Mouse (Mus musculus) T-helper 17 cell (primary cell): ENCODE measurements around the gene Abi1.
"Not testable (repeated sequence)": the region's sequence is repeated elsewhere in the genome, so short reads cannot be mapped to it uniquely, and the experiment has no call there.

Source experiments
- in situ Hi-C, 2 experiments: fragments of 300-600 bp; cut with MboI, MseI; formaldehyde crosslinking; loops; 1 replicate in 1 of 2; 2 replicates in 1 of 2; pipeline ENCODE4 v1.15.1; 2025; ENCODE audit warnings: high pct_unique_total_duplicates in 2 of 2

The Abi1 gene

GRCm38 (mm10) chr2:23034692-23035435 is 5.2 kb downstream of the Abi1 start:
- in situ Hi-C loops, result loop anchor here (5.0 to 25.0 kb wide), 2 partner anchors 47 to 1327 kb away; partner anchors contain the start of gene Psd4 (in 1 of the 2)

- in situ Hi-C loops, result loop anchor here in 1 of 2 experiments (25.0 kb wide), 1 partner anchor 1332 kb away; the partner anchor contains the start of gene Psd4
Observed at GRCm38 (mm10) chr2:23030631-23031030, 9.4 kb downstream of the Abi1 start.

- in situ Hi-C loops, result loop anchor here in 1 of 2 experiments (25.0 kb wide), 1 partner anchor 1333 kb away; the partner anchor contains the start of gene Psd4
Observed at GRCm38 (mm10) chr2:23028826-23029225, 11.2 kb downstream of the Abi1 start.

GRCm38 (mm10) chr2:23026379-23026778 is 13.7 kb downstream of the Abi1 start:
- in situ Hi-C loops, result loop anchor here in 1 of 2 experiments (25.0 kb wide), 1 partner anchor 1336 kb away; the partner anchor contains the start of gene Psd4

GRCm38 (mm10) chr2:23023714-23024282 is 16.2 kb downstream of the Abi1 start:
- in situ Hi-C loops, result no loop called here

GRCm38 (mm10) chr2:23023023-23023422 is 17.0 kb downstream of the Abi1 start:
- in situ Hi-C loops, result no loop called here

GRCm38 (mm10) chr2:23021721-23022120 is 18.3 kb downstream of the Abi1 start:
- in situ Hi-C loops, result no loop called here

- in situ Hi-C loops, result no loop called here
Observed at GRCm38 (mm10) chr2:23021320-23021719, 18.7 kb downstream of the Abi1 start.

- in situ Hi-C loops, result no loop called here
Observed at GRCm38 (mm10) chr2:23019170-23019569, 20.9 kb downstream of the Abi1 start.

GRCm38 (mm10) chr2:23016121-23016520 is 23.9 kb downstream of the Abi1 start:
- in situ Hi-C loops, result no loop called here

GRCm38 (mm10) chr2:23015335-23015734 is 24.7 kb downstream of the Abi1 start:
- in situ Hi-C loops, result no loop called here

- in situ Hi-C loops, result not testable (repeated sequence)
Observed at GRCm38 (mm10) chr2:23014935-23015334, 25.1 kb downstream of the Abi1 start.

- in situ Hi-C loops, result no loop called here
Observed at GRCm38 (mm10) chr2:23008256-23008655, 31.8 kb downstream of the Abi1 start.

- in situ Hi-C loops, result no loop called here
Observed at GRCm38 (mm10) chr2:23007577-23007976, 32.5 kb downstream of the Abi1 start.

GRCm38 (mm10) chr2:23007149-23007548 is 32.9 kb downstream of the Abi1 start:
- in situ Hi-C loops, result no loop called here

GRCm38 (mm10) chr2:23006219-23006618 is 33.8 kb downstream of the Abi1 start:
- in situ Hi-C loops, result no loop called here

- in situ Hi-C loops, result no loop called here
Observed at GRCm38 (mm10) chr2:23002637-23003036, 37.4 kb downstream of the Abi1 start.

- in situ Hi-C loops, result no loop called here
Observed at GRCm38 (mm10) chr2:22999620-23000019, 40.4 kb downstream of the Abi1 start.

GRCm38 (mm10) chr2:22998804-22999203 is 41.2 kb downstream of the Abi1 start:
- in situ Hi-C loops, result no loop called here

GRCm38 (mm10) chr2:22998015-22998414 is 42.0 kb downstream of the Abi1 start:
- in situ Hi-C loops, result no loop called here

GRCm38 (mm10) chr2:22996071-22996470 is 44.0 kb downstream of the Abi1 start:
- in situ Hi-C loops, result no loop called here

- in situ Hi-C loops, result no loop called here
Observed at GRCm38 (mm10) chr2:22985973-22986657, 53.9 kb downstream of the Abi1 start.
